Mouse (Mus musculus) lung, postnatal 0 days (tissue): ENCODE measurements around the gene Adsl. TPM values are rescaled to one million over a fixed set of nuclear protein-coding genes. Genes with fewer than 3 reads are reported as not detected.

Experiments
- ATAC-seq: fragments of 200-750 bp; cut with Nextera tagmentation; 2 replicates; pipeline ENCODE4 v1.8.0; 2017; ENCODE audit warnings: moderate library complexity
- DNase-seq: peaks from one replicate; pipeline ENCODE4 v3.0.0-alpha.2; 2016; ENCODE audit warnings: low spot score
- H3K27ac ChIP-seq: fragments of 300-500 bp; sonication (generic); 2 replicates; pipeline ENCODE4 v1.5.1; 2014; ENCODE audit warnings: antibody characterized with exemption, mild to moderate bottlenecking, low read length, mixed read lengths
- H3K27me3 ChIP-seq: fragments of 300-500 bp; sonication (generic); replicated peaks from 2 replicates; pipeline ENCODE4 v1.6.1; 2014; ENCODE audit warnings: low read length, mixed read lengths; ENCODE audit not compliant: insufficient read depth
- H3K36me3 ChIP-seq: fragments of 300-500 bp; sonication (generic); 2 replicates; pipeline ENCODE4 v1.6.1; 2014; ENCODE audit warnings: low read length, mixed read lengths; ENCODE audit not compliant: insufficient read depth
- H3K4me1 ChIP-seq: fragments of 300-500 bp; sonication (generic); 2 replicates; pipeline ENCODE4 v1.6.1; 2014; ENCODE audit warnings: antibody characterized with exemption, low read depth, low read length, mixed read lengths; ENCODE audit not compliant: insufficient read depth
- H3K4me2 ChIP-seq: fragments of 300-500 bp; sonication (generic); replicated peaks from 2 replicates; pipeline ENCODE4 v1.6.1; 2014; ENCODE audit warnings: low read depth, mild to moderate bottlenecking, low read length, moderate library complexity, mixed read lengths
- H3K4me3 ChIP-seq: fragments of 300-500 bp; sonication (generic); 2 replicates; pipeline ENCODE4 v1.5.1; 2014; ENCODE audit warnings: low read depth, low read length
- H3K9ac ChIP-seq: fragments of 300-500 bp; sonication (generic); replicated peaks from 2 replicates; pipeline ENCODE4 v1.6.1; 2014; ENCODE audit warnings: low read depth, mild to moderate bottlenecking
- H3K9me3 ChIP-seq: fragments of 300-500 bp; sonication (generic); 2 replicates; pipeline ENCODE4 v1.6.1; 2016; ENCODE audit warnings: low read length, mixed read lengths
- CTCF ChIP-seq: IDR thresholded peaks from 2 replicates; pipeline ENCODE4 v1.5.1; 2016; ENCODE audit warnings: antibody characterized with exemption, mild to moderate bottlenecking
- EP300 ChIP-seq: IDR thresholded peaks from 2 replicates; pipeline ENCODE4 v1.6.1; 2016; ENCODE audit warnings: antibody characterized with exemption, mild to moderate bottlenecking, control low read depth
- WGBS: fragments of 180-500 bp; shearing (Covaris S2); extraction: QIAGEN DNeasy Blood & Tissue Kit; methylation state at CpG from one replicate; pipeline ENCODE4 v1.1.7; 2014; 5-methylcytosine and 5-hydroxymethylcytosine counted together
- polyA plus RNA-seq: library from polyadenylated mRNA; unstranded; fragments of >200 nt; fragmentation: Nextera tagmentation; extraction: Ambion mirVana; gene quantifications from 2 replicates; pipeline ENCODE4 v1.2.1, GENCODE M21; 2015

Gene Adsl
- polyA plus RNA-seq, 1 experiment from 2014 or later = 51.9 TPM

DNA sequence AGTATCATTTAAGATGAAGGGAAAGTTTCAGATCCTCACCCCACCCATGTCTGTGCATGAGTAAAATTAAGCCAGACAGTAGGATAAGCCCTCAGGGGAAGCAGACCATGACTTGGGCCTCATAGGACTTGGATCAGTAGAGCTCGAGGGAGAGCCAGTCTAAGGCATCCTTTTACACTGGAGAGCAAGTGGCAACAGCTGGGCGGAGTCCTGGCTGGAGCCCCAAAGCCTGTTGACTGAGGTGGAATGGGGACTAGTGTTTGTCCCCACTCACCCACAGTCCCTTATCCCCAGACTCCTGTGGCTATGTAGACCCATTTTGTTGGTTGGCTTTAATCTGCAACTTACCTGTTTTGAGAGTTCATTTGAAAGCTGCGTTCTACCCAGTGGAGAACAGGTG, 36.1 kb upstream of the Adsl start:
- ATAC-seq = no peak
- TF ChIP-seq CTCF = no peak
- no peak for TF ChIP-seq EP300
- Histone ChIP-seq H3K9me3 (no peaks in the 10 kb centered on the region), H3K27me3 (no peaks in the 10 kb centered on the region), H3K4me3 (no peak overlapping the region), H3K36me3 (peaks cover 10% of the 10 kb centered on the region; the same call in 1 of the 2 replicates), H3K4me2 (no peak overlapping the region), H3K9ac (no peak overlapping the region), H3K4me1 (no peaks in the 10 kb centered on the region), H3K27ac (no peak overlapping the region)
- WGBS = 86% methylated on average over 3 of the region's 3 CpGs
- DNase-seq = no peak

DNA sequence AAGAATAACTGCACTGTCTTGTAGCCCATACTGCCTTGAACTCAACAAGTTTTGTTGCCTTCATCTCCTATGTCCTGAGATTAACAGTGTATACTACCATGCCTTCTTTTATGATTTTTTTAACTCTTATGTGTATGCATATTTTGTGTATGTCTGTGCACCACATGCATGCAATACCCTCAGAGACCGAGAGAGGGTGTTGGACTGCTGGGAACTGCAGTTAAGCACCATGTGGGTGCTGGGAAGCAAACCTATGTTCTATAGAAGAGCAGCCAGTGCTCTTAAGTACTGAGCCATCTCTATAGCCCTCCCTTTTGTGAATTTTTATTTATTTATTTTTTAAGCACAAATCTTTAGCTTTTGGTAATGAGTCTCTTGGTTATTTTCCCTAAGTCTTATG, 34.5 kb upstream of the Adsl start:
- H3K4me1 ChIP-seq = no peaks in the 10 kb centered on the region
- H3K4me3 ChIP-seq = no peak overlapping the region
- DNase-seq (no peak), ATAC-seq (no peak)
- H3K9me3 ChIP-seq = no peaks in the 10 kb centered on the region
- WGBS = 95% methylated on average over 1 of the region's 1 CpGs
- H3K27me3 ChIP-seq = no peaks in the 10 kb centered on the region
- H3K27ac ChIP-seq = no peak overlapping the region
- H3K36me3 ChIP-seq = peaks cover 12% of the 10 kb centered on the region
- no peak overlapping the region for H3K4me2 ChIP-seq
- H3K9ac ChIP-seq = no peak overlapping the region
- TF ChIP-seq EP300 = no peak
- TF ChIP-seq CTCF = no peak

DNA sequence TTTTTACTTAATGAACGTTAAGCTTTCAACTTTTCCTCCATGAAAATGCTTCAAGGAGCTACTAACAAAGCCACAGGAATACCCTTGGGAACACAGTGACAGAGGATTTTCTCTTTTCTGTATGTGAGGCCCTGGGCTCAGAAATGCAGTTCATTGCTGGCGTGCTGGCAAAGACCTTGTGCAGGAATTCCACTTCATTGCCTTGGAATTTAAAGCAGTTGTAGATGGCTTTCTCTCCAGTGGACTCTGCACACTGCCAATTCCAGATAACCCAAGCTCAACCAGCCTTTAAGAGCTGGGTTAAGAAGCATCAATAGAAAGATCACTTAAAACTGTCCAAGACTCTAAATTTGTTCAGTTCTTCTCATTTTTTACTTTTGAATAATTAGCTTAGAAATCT, 32.4 kb upstream of the Adsl start:
- 68% methylated on average over 2 of the region's 2 CpGs for WGBS
- Histone ChIP-seq H3K4me3 (no peak overlapping the region), H3K4me1 (no peaks in the 10 kb centered on the region), H3K27ac (no peak overlapping the region), H3K27me3 (no peaks in the 10 kb centered on the region), H3K4me2 (no peak overlapping the region), H3K9ac (no peak overlapping the region), H3K9me3 (no peaks in the 10 kb centered on the region), H3K36me3 (peaks cover 19% of the 10 kb centered on the region)
- peak; percentile 50 for DNase-seq
- ATAC-seq = peak; percentile 37; the same call in 1 of the 2 replicates
- TF ChIP-seq CTCF (no peak), EP300 (peak; percentile 62)

DNA sequence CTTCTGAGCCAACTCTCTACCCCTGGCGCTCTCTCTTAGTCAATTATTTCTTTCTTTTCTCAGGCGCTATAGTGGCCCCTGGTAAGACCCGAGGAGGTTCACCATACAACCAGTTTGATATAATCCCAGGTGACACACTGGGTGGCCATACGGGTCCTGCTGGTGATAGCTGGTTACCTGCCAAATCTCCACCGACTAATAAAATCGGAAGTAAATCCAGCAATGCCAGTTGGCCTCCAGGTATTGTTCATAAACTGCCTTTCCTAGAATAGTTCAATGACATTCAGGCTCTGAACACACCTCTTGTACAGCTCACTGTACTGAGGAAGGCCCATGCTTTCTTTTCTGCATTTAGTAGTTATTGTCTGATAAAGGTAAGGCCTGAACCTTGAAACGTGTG, 31.7 kb upstream of the Adsl start:
- Histone ChIP-seq H3K4me2 (no peak overlapping the region), H3K9me3 (no peaks in the 10 kb centered on the region), H3K4me3 (no peak overlapping the region), H3K9ac (no peak overlapping the region), H3K27me3 (no peaks in the 10 kb centered on the region), H3K4me1 (no peaks in the 10 kb centered on the region), H3K27ac (no peak overlapping the region), H3K36me3 (peaks cover 19% of the 10 kb centered on the region)
- DNase-seq (no peak), ATAC-seq (no peak)
- 92% methylated on average over 7 of the region's 7 CpGs for WGBS
- TF ChIP-seq EP300 = no peak
- no peak for TF ChIP-seq CTCF

DNA sequence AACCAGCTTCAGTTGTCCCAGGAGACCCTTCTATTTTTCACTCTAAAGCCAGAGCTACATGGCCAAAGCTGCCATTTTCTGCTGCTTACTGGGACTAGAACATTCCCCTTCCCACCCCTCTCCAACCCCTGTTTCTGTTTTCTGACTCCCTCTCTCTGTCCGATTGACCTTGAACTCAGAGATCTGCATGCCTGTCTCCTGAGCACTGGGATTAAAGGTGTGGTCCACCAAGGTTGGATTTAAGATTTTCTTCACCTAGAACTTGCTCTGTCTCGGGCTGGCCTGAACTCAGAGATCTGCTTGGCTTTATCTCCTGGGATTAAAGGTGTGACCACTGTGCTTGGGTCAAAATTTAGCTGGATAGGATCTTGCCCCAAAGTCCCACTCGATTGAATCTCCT, 27.9 kb upstream of the Adsl start:
- H3K4me2 ChIP-seq = no peak overlapping the region
- DNase-seq = no peak
- TF ChIP-seq CTCF (no peak), EP300 (no peak)
- peaks cover 16% of the 10 kb centered on the region for H3K36me3 ChIP-seq
- H3K27me3 ChIP-seq = no peaks in the 10 kb centered on the region
- H3K4me3 ChIP-seq = no peak overlapping the region
- no peak for ATAC-seq
- no peaks in the 10 kb centered on the region for H3K4me1 ChIP-seq
- H3K9ac ChIP-seq = no peak overlapping the region
- 100% methylated on average over 3 of the region's 3 CpGs for WGBS
- H3K27ac ChIP-seq = no peak overlapping the region
- no peaks in the 10 kb centered on the region for H3K9me3 ChIP-seq

DNA sequence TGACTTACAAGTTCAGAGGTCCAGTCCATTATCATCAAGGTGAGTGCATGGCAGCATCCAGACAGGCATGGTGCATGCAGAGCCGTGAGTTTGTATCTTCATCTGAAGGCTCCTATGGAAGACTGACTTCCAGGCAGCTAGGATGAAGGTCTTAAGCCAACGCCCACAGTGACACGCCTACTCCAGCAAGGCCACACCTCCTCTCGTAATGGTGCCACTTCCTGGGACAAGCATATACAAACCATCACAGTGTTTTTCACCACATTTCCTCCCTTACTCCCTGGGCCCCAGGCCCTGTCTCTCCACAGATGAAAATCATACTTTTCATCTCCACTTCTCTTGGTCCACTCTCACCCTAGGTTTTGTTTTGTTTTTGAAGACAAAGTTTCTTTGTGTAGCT, 26.5 kb upstream of the Adsl start:
- no peaks in the 10 kb centered on the region for H3K9me3 ChIP-seq
- DNase-seq (peak; percentile 28), ATAC-seq (no peak)
- H3K4me2 ChIP-seq = no peak overlapping the region
- no peak overlapping the region for H3K9ac ChIP-seq
- H3K4me3 ChIP-seq = no peak overlapping the region
- TF ChIP-seq EP300 = no peak
- no peak for TF ChIP-seq CTCF
- no peaks in the 10 kb centered on the region for H3K4me1 ChIP-seq
- 71% methylated on average over 4 of the region's 4 CpGs for WGBS
- no peak overlapping the region for H3K27ac ChIP-seq
- no peaks in the 10 kb centered on the region for H3K27me3 ChIP-seq
- peaks cover 21% of the 10 kb centered on the region for H3K36me3 ChIP-seq

DNA sequence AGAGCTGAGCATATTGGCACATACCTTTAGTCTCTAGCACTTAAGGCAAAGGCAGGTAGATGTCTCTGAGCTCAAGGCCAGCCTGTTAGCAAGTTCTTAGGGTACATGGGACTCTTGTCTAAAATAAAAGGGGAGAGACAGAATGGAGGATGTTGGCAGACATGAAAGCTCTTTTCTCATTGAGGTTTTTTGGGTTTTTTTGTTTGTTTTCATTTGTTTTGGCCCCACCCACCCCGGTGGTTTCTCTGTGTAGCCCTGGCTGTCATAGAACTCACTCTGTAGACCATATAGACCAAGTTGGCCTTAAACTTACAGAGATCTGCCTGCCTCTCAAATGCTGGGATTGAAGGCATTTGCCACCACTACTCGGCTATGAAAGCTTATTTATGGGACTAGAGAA, 24.1 kb upstream of the Adsl start:
- no peak overlapping the region for H3K4me2 ChIP-seq
- no peak for DNase-seq
- peaks cover 28% of the 10 kb centered on the region for H3K36me3 ChIP-seq
- ATAC-seq = no peak
- TF ChIP-seq CTCF = no peak
- TF ChIP-seq EP300 = no peak
- no peaks in the 10 kb centered on the region for H3K9me3 ChIP-seq
- no peaks in the 10 kb centered on the region for H3K4me1 ChIP-seq
- H3K9ac ChIP-seq = no peak overlapping the region
- H3K27ac ChIP-seq = no peak overlapping the region
- H3K4me3 ChIP-seq = no peak overlapping the region
- no peaks in the 10 kb centered on the region for H3K27me3 ChIP-seq
- 93% methylated on average over 2 of the region's 2 CpGs for WGBS
